Mouse (Mus musculus) liver, embryonic 15.5 days (tissue): ENCODE measurements around the gene Ets1. TPM values are rescaled to one million over a fixed set of nuclear protein-coding genes. Genes with fewer than 3 reads are reported as not detected.

Experiments used
- ATAC-seq: fragments of 200-750 bp; cut with Nextera tagmentation; 2 replicates; pipeline ENCODE4 v1.8.0; 2017; ENCODE audit warnings: moderate number of reproducible peaks, mild to moderate bottlenecking, moderate library complexity; ENCODE audit not compliant: insufficient read depth
- H3K27ac ChIP-seq: fragments of 300-500 bp; sonication (generic); replicated peaks from 2 replicates; pipeline ENCODE4 v1.5.1; 2015; ENCODE audit warnings: mild to moderate bottlenecking, inconsistent platforms
- H3K27me3 ChIP-seq: fragments of 300-500 bp; sonication (generic); 2 replicates; pipeline ENCODE4 v1.6.1; 2015; ENCODE audit warnings: mild to moderate bottlenecking, inconsistent platforms
- H3K36me3 ChIP-seq: fragments of 300-500 bp; sonication (generic); replicated peaks from 2 replicates; pipeline ENCODE4 v1.6.1; 2015; ENCODE audit warnings: moderate library complexity, mild to moderate bottlenecking, inconsistent platforms
- H3K4me1 ChIP-seq: fragments of 300-500 bp; sonication (generic); replicated peaks from 2 replicates; pipeline ENCODE4 v1.6.1; 2015; ENCODE audit warnings: inconsistent platforms
- H3K4me2 ChIP-seq: fragments of 300-500 bp; sonication (generic); 2 replicates; pipeline ENCODE4 v1.6.1; 2015; ENCODE audit warnings: moderate library complexity, mild to moderate bottlenecking, inconsistent platforms
- H3K4me3 ChIP-seq: fragments of 300-500 bp; sonication (generic); replicated peaks from 2 replicates; pipeline ENCODE4 v1.5.1; 2015; ENCODE audit warnings: mild to moderate bottlenecking, inconsistent platforms
- H3K9ac ChIP-seq: fragments of 300-500 bp; sonication (generic); 2 replicates; pipeline ENCODE4 v1.6.1; 2015; ENCODE audit warnings: moderate library complexity, mild to moderate bottlenecking, inconsistent platforms
- H3K9me3 ChIP-seq: fragments of 300-500 bp; sonication (generic); replicated peaks from 2 replicates; pipeline ENCODE4 v1.6.1; 2016; ENCODE audit warnings: inconsistent platforms
- WGBS: fragments of 180-500 bp; shearing (Covaris S2); methylation state at CpG from one replicate; pipeline ENCODE4 v1.1.7; 2015; ENCODE audit warnings: mixed read lengths; ENCODE audit not compliant: insufficient replicate concordance; 5-methylcytosine and 5-hydroxymethylcytosine counted together
- polyA plus RNA-seq: library from polyadenylated mRNA; unstranded; fragments of >200 nt; fragmentation: Nextera tagmentation; extraction: Ambion mirVana; gene quantifications from 2 replicates; pipeline ENCODE4 v1.2.1, GENCODE M21; 2015

Gene Ets1
- polyA plus RNA-seq, 1 experiment from 2014 or later = 13.6 TPM

DNA sequence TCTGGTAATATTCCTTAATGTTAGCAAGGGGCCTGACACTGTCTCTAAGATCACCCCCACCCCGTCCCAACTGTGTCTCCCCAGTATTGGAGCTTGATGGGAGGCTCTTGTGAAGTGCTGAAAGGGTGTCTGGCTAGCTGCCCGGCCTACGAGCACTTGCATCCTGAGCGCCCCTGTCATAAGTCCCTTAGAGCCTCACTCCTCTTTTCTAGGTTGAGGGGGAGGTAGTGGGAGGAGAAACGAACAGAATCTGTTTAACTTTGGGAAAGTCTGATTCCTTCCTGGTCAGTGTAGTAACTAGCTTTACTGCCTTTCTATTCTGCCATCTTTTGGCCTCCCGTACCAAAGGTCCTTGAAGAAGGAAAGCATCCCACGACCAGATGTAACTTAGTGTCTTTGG, 60.7 kb downstream of the Ets1 start:
- H3K9me3 ChIP-seq = no peaks in the 10 kb centered on the region
- peaks cover 22% of the 10 kb centered on the region for H3K4me1 ChIP-seq
- no peak for ATAC-seq
- H3K36me3 ChIP-seq = no peaks in the 10 kb centered on the region
- no peak overlapping the region for H3K27ac ChIP-seq
- peak overlapping the region; percentile 94 for H3K4me2 ChIP-seq
- H3K4me3 ChIP-seq = peak overlapping the region; percentile 71
- peaks cover 43% of the 10 kb centered on the region for H3K27me3 ChIP-seq
- WGBS = 35% methylated on average over 7 of the region's 7 CpGs
- H3K9ac ChIP-seq = no peak overlapping the region

DNA sequence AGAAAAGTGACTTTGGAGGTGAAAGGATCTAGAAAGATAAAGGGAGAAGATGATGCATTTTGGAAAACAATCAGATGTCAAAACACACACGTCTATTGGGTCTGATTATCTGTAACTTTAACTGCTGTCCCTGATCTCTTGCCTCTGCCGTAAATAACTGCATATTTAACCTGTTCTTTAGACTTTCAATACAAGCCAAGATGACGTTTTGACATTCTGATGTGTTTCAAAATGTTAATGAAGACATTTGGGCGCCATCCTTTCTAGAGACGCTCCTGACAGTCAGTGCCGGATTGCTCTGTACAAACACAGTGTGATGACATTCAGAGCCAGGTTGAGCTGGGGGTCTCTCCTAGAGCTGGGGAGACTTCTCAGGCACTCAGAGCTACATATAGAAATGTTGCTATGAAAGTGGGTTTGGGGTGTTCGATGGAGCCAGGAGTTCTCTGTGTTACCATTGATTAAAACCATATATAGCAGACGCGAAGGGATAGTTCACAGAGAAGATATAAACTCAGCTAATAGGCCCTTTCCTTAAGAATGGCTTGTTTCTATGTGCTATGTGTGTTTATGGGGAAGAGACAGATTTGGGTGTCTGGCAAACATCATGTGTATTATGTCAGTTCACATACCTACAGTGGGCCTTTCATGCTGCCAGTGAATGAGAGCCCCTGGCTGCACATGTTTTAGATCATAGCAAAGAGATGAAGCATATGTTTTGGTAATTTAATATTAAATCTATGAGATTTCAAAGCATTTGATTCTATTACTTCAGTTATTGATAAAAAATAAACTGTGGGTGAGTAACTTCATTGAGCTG, 61.5 kb downstream of the Ets1 start:
- H3K4me1 ChIP-seq = peaks cover 22% of the 10 kb centered on the region
- H3K4me3 ChIP-seq = peak overlapping the region; percentile 71
- no peaks in the 10 kb centered on the region for H3K36me3 ChIP-seq
- no peak overlapping the region for H3K9ac ChIP-seq
- peak overlapping the region; percentile 94; the same call in 1 of the 2 replicates for H3K4me2 ChIP-seq
- 59% methylated on average over 9 of the region's 9 CpGs for WGBS
- H3K9me3 ChIP-seq = no peaks in the 10 kb centered on the region
- H3K27me3 ChIP-seq = peaks cover 35% of the 10 kb centered on the region
- ATAC-seq = no peak
- no peak overlapping the region for H3K27ac ChIP-seq

DNA sequence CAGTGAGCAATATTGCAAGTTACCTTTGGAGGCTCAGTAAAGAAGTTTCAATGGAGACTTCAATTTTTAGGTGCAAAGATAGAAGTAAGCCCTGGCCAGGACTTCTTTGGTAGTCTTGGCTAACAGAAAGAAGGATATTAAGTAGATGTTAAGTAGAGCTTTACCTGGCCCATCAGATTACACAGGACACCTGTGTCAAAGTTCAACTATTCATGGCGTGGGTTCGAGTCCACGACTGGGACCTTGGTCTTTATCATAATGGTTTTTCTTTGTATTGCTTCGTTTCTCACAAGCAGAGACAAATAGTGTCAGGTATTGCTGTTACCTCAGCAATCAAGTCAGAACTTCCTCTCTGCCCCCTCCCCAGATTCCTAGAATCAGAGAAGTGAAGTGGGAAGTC, 62.7 kb downstream of the Ets1 start:
- no peak overlapping the region for H3K9ac ChIP-seq
- H3K27ac ChIP-seq = no peak overlapping the region
- no peaks in the 10 kb centered on the region for H3K9me3 ChIP-seq
- H3K4me1 ChIP-seq = peaks cover 22% of the 10 kb centered on the region
- 56% methylated on average over 4 of the region's 4 CpGs for WGBS
- peaks cover 32% of the 10 kb centered on the region for H3K27me3 ChIP-seq
- peak overlapping the region; percentile 21; the same call in 1 of the 2 replicates for H3K4me2 ChIP-seq
- H3K4me3 ChIP-seq = peak overlapping the region; percentile 25; the same call in 1 of the 2 replicates
- no peaks in the 10 kb centered on the region for H3K36me3 ChIP-seq
- no peak for ATAC-seq

DNA sequence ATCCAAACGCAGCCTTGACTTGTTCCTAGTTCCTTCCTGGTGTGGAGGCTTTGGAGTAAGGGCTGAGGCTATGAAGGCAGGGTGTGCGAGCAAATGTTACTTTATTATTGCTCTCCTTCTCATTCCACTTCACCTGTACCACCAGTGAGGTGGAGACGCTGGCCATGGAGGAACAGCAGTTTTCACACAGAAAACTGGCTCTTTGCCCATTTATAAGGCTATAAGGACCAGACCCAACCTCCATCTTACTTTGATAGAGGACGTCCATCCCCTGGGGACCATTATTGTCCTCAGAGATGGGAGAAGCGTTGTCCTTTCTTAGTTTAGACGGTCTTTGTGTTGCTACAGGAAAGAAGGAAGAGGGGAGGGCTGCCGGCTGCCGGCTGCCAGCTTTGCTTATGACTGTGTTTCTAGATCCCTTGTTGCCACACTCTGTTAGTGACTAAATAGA, 63.4 kb downstream of the Ets1 start:
- H3K27me3 ChIP-seq = peaks cover 27% of the 10 kb centered on the region
- no peaks in the 10 kb centered on the region for H3K36me3 ChIP-seq
- peak overlapping the region; percentile 25 for H3K4me3 ChIP-seq
- H3K27ac ChIP-seq = no peak overlapping the region
- H3K9me3 ChIP-seq = no peaks in the 10 kb centered on the region
- no peak for ATAC-seq
- WGBS = 48% methylated on average over 8 of the region's 8 CpGs
- H3K9ac ChIP-seq = no peak overlapping the region
- peaks cover 22% of the 10 kb centered on the region for H3K4me1 ChIP-seq
- H3K4me2 ChIP-seq = peak overlapping the region; percentile 21

DNA sequence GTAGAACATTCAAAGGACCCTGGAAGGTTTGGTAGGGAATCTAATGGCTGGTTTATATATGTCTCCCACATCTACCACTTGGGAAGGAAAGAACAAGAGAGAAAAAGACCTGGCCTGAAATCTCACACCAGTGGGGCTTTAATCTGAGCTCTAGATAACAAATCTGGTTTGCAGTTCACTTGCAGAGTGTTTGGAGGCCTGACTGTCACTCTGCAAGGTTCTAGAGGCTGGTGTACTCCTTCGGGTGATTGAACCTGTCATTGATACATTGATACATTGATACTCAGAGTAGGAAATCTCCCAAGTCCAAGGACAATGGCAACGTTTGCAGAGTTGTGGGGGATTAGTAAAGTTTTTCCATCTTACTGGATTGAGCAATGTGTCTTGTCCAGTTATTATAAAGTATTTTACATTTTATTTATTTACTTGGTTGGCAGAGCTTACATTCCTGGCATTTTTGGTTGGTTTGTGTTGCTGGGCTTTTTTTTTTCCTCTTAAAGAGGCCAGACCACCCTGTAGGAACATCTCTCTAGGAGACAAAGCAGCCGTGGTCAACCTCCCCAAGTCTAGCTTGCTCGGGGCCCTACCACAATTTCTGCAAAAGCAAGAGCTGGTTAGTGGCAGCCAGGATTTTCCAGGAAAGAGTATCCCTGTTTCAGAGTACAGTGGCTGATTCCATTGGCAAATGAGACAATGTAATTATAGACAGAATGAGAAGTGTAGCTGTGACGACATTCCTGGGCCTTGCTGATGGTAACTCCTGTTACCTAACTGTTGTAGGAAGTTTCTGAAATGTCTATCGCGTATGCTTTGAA, 64.3 kb downstream of the Ets1 start:
- Histone ChIP-seq H3K4me3 (peak overlapping the region; percentile 25; the same call in 1 of the 2 replicates), H3K4me2 (no peak overlapping the region), H3K4me1 (peaks cover 16% of the 10 kb centered on the region), H3K9ac (no peak overlapping the region), H3K27ac (no peak overlapping the region), H3K27me3 (peaks cover 23% of the 10 kb centered on the region), H3K9me3 (no peaks in the 10 kb centered on the region), H3K36me3 (no peaks in the 10 kb centered on the region)
- WGBS = 54% methylated on average over 7 of the region's 7 CpGs
- no peak for ATAC-seq

DNA sequence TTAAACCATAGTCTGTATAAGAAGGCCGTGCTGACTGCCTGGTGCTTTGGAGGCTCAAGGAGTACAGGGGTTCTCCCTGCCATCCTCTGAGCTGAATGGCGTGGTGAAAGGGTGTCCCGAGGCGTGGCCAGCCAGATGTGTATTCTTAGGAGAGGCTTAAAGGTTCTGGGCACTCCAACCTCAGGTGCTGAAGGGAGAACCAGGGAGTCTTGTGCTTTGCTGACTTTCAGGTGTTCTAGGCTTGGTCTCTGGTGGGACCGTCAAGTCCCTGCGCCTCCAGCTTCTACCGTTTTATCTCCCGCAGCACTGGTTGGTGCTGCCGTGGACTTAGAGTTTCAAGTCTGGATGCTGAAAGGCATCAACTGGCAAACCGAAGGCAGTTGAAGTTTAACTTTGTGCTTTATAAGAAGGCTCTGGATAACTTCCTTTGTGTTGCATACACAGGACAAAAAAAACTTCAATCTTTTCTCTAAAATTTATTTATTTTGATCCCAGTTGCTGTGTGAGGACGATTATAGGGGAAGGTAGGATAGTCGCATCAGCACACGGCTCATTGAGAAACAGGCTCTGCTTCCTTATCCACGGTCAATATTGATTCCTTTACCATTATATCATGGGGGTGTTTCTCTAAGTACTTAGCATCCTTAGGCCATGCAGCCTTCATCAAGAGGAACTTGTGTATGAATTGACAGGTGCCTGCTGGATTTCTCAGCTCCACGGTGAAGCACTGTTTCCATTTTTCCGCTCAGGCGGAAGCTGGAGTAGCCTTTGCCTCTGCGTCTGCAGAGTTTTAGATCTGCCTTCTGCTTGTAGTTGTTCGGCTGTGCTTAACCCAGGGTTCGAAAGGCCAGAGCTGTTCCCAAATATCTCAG, 65.3 kb downstream of the Ets1 start:
- no peaks in the 10 kb centered on the region for H3K36me3 ChIP-seq
- H3K4me1 ChIP-seq = peaks cover 11% of the 10 kb centered on the region
- H3K4me2 ChIP-seq = peak overlapping the region; percentile 24; the same call in 1 of the 2 replicates
- WGBS = 67% methylated on average over 20 of the region's 20 CpGs
- H3K9ac ChIP-seq = no peak overlapping the region
- no peak for ATAC-seq
- no peaks in the 10 kb centered on the region for H3K9me3 ChIP-seq
- no peak overlapping the region for H3K27ac ChIP-seq
- no peak overlapping the region for H3K4me3 ChIP-seq
- H3K27me3 ChIP-seq = peaks cover 16% of the 10 kb centered on the region

DNA sequence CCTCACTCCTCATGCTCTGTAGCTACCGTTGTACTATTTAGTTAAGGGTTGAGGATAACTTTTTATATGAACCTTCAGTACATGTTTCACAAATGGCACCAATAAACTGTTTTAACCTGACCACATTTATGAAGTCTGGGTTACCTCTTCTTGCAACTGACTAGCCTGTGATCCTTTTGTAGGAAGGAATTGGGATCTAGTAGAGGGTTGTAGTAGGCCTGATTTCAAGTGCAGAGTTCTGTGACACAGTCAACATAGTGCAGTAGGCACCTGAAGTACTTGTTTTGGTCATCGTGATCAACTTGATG, 65.9 kb downstream of the Ets1 start:
- Histone ChIP-seq H3K4me2 (no peak overlapping the region), H3K9ac (no peak overlapping the region), H3K4me1 (peaks cover 10% of the 10 kb centered on the region; the same call in 1 of the 2 replicates), H3K27ac (no peak overlapping the region), H3K27me3 (peaks cover 10% of the 10 kb centered on the region), H3K9me3 (no peaks in the 10 kb centered on the region), H3K36me3 (no peaks in the 10 kb centered on the region), H3K4me3 (no peak overlapping the region)
- ATAC-seq = no peak
- 70% methylated on average over 2 of the region's 2 CpGs for WGBS

DNA sequence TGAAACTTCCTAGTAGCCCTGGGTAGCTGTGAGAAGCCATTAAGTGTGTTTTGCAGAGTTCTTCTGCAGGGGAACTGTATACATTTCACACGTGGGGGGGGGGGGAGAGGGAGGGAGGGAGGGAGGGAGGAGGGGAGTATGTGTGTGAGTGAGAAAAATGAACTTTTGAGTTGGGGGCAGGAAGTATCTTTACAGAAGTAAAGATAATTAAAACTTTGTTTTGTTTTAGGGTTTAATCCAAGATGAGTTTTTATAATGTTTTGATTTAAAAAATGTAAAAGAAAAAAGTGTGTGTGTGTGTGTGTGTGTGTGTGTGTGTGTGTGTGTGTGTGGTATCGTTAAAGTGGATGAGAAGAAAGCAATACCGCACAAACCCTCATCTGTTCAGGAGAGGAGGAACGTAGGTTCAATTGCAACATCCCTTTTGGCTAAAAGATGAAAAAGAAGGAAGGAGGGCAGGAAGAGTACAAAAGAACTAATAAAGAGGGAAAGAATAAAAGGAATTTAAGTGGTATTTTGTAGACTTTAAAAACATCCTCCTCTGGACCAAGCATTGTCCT, 66.9 kb downstream of the Ets1 start:
- Histone ChIP-seq H3K4me1 (peaks cover 10% of the 10 kb centered on the region; the same call in 1 of the 2 replicates), H3K4me3 (no peak overlapping the region), H3K27ac (no peak overlapping the region), H3K4me2 (no peak overlapping the region), H3K36me3 (no peaks in the 10 kb centered on the region), H3K27me3 (peaks cover under 1% of the 10 kb centered on the region), H3K9me3 (no peaks in the 10 kb centered on the region), H3K9ac (no peak overlapping the region)
- 38% methylated on average over 4 of the region's 4 CpGs for WGBS
- ATAC-seq = no peak

DNA sequence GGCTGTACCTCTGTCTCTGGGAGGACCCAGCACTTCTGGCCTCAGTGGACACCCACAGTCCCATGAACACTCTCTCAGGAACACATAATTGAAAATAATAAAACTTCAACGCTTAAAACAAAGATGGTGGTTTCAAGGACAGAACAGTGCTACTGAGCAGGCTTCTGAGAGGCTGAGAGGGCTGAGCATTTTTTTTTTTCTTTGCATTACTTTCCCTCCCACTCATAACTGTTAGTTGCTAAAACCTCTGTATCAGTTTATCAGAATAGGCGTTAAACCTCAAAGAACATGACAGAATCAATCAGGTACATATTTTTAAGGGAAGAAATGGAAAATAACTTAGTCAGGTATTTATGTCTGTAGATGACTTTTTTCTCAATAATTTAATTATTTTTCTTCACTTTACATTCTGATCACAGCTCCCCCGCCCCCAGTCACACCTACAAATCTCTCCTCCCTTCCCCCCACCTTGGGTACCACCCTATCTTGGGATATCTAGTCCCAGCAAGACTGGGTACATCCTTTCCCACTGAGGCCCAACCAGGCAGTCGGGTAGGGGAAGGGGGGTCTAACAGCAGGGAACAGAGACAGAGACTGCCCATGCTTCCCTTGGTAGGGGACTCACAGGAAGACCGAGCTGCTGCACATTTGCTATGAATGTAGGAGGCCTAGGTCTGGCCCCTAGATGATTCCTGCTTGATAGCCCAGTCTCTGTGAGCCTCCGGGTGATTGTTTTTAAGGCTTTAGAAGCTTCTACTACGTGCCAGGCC, 68.1 kb downstream of the Ets1 start:
- Histone ChIP-seq H3K27me3 (no peaks in the 10 kb centered on the region), H3K9me3 (no peaks in the 10 kb centered on the region), H3K27ac (no peak overlapping the region), H3K4me2 (no peak overlapping the region), H3K9ac (no peak overlapping the region), H3K4me3 (no peak overlapping the region), H3K4me1 (peaks cover 11% of the 10 kb centered on the region), H3K36me3 (no peaks in the 10 kb centered on the region)
- no peak for ATAC-seq
- 54% methylated on average over 7 of the region's 7 CpGs for WGBS
